Mouse (Mus musculus) lung, postnatal 0 days (tissue): Measurements from ENCODE around the gene Camta1. TPM values are rescaled to one million over a fixed set of nuclear protein-coding genes. Genes with fewer than 3 reads are reported as not detected.

Experiments
- ATAC-seq: fragments of 200-750 bp; cut with Nextera tagmentation; 2 replicates; pipeline ENCODE4 v1.8.0; 2017; ENCODE audit warnings: moderate library complexity
- DNase-seq: peaks from one replicate; pipeline ENCODE4 v3.0.0-alpha.2; 2016; ENCODE audit warnings: low spot score
- H3K27ac ChIP-seq: fragments of 300-500 bp; sonication (generic); 2 replicates; pipeline ENCODE4 v1.5.1; 2014; ENCODE audit warnings: antibody characterized with exemption, mild to moderate bottlenecking, low read length, mixed read lengths
- H3K27me3 ChIP-seq: fragments of 300-500 bp; sonication (generic); replicated peaks from 2 replicates; pipeline ENCODE4 v1.6.1; 2014; ENCODE audit warnings: low read length, mixed read lengths; ENCODE audit not compliant: insufficient read depth
- H3K36me3 ChIP-seq: fragments of 300-500 bp; sonication (generic); 2 replicates; pipeline ENCODE4 v1.6.1; 2014; ENCODE audit warnings: low read length, mixed read lengths; ENCODE audit not compliant: insufficient read depth
- H3K4me1 ChIP-seq: fragments of 300-500 bp; sonication (generic); 2 replicates; pipeline ENCODE4 v1.6.1; 2014; ENCODE audit warnings: antibody characterized with exemption, low read depth, low read length, mixed read lengths; ENCODE audit not compliant: insufficient read depth
- H3K4me2 ChIP-seq: fragments of 300-500 bp; sonication (generic); replicated peaks from 2 replicates; pipeline ENCODE4 v1.6.1; 2014; ENCODE audit warnings: low read depth, mild to moderate bottlenecking, low read length, moderate library complexity, mixed read lengths
- H3K4me3 ChIP-seq: fragments of 300-500 bp; sonication (generic); 2 replicates; pipeline ENCODE4 v1.5.1; 2014; ENCODE audit warnings: low read depth, low read length
- H3K9ac ChIP-seq: fragments of 300-500 bp; sonication (generic); replicated peaks from 2 replicates; pipeline ENCODE4 v1.6.1; 2014; ENCODE audit warnings: low read depth, mild to moderate bottlenecking
- H3K9me3 ChIP-seq: fragments of 300-500 bp; sonication (generic); 2 replicates; pipeline ENCODE4 v1.6.1; 2016; ENCODE audit warnings: low read length, mixed read lengths
- CTCF ChIP-seq: IDR thresholded peaks from 2 replicates; pipeline ENCODE4 v1.5.1; 2016; ENCODE audit warnings: antibody characterized with exemption, mild to moderate bottlenecking
- EP300 ChIP-seq: IDR thresholded peaks from 2 replicates; pipeline ENCODE4 v1.6.1; 2016; ENCODE audit warnings: antibody characterized with exemption, mild to moderate bottlenecking, control low read depth
- WGBS: fragments of 180-500 bp; shearing (Covaris S2); extraction: QIAGEN DNeasy Blood & Tissue Kit; methylation state at CpG from one replicate; pipeline ENCODE4 v1.1.7; 2014; 5-methylcytosine and 5-hydroxymethylcytosine counted together
- polyA plus RNA-seq: library from polyadenylated mRNA; unstranded; fragments of >200 nt; fragmentation: Nextera tagmentation; extraction: Ambion mirVana; gene quantifications from 2 replicates; pipeline ENCODE4 v1.2.1, GENCODE M21; 2015

The Camta1 gene
- polyA plus RNA-seq, 1 experiment from 2014 or later: 86.4 TPM

DNA sequence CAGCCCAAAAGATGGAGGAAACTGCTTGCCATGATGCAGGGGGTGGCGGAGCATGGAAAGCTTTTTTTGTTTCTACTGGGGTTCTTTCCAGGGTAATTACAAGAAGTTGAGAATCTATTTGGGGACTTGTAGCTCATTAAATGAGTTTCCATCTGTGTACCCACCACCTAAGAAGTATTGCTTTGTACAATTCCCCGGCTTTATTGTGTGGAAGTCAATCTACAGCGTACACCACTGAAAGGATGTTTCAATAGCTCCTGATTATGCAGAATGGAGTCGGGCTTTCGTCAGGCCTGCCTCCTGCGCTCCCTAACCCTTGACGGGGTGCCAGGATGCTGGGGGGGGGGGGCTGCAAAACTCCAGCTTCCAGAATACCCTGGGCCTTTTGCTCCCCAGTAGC lies 167.1 kb downstream of the Camta1 start:
- no peak for DNase-seq
- no peaks in the 10 kb centered on the region for H3K27me3 ChIP-seq
- H3K9me3 ChIP-seq: no peaks in the 10 kb centered on the region
- H3K4me1 ChIP-seq: no peaks in the 10 kb centered on the region
- no peak overlapping the region for H3K9ac ChIP-seq
- ATAC-seq: no peak
- H3K4me3 ChIP-seq: no peak overlapping the region
- no peak overlapping the region for H3K4me2 ChIP-seq
- H3K36me3 ChIP-seq: no peaks in the 10 kb centered on the region
- no peak for TF ChIP-seq EP300
- TF ChIP-seq CTCF: no peak
- 85% methylated on average over 7 of the region's 7 CpGs for WGBS
- no peak overlapping the region for H3K27ac ChIP-seq

DNA sequence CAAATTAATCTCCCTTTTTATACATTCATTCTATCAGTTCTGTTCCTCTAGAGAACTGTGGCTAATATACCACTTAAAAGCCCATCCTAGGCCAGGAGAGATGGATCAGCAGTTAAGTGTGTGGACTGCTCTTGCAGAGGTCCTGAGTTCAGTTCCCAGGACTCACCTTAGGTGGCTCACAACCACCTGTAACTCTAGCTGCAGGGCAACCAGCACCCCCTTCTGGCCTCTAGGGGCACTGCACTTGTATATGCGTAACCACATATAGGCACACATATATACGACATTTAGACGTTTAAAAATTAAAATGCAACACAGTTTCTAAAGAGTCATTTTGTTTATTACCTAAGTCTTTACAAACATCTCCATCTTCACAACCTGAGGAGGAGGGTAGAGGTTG lies 167.6 kb downstream of the Camta1 start:
- H3K27ac ChIP-seq: no peak overlapping the region
- no peak overlapping the region for H3K4me2 ChIP-seq
- no peak overlapping the region for H3K4me3 ChIP-seq
- no peaks in the 10 kb centered on the region for H3K9me3 ChIP-seq
- 94% methylated on average over 3 of the region's 3 CpGs for WGBS
- no peaks in the 10 kb centered on the region for H3K4me1 ChIP-seq
- TF ChIP-seq EP300 (no peak), CTCF (peak; percentile 30)
- H3K36me3 ChIP-seq: no peaks in the 10 kb centered on the region
- no peak overlapping the region for H3K9ac ChIP-seq
- no peaks in the 10 kb centered on the region for H3K27me3 ChIP-seq
- DNase-seq (no peak), ATAC-seq (no peak)

DNA sequence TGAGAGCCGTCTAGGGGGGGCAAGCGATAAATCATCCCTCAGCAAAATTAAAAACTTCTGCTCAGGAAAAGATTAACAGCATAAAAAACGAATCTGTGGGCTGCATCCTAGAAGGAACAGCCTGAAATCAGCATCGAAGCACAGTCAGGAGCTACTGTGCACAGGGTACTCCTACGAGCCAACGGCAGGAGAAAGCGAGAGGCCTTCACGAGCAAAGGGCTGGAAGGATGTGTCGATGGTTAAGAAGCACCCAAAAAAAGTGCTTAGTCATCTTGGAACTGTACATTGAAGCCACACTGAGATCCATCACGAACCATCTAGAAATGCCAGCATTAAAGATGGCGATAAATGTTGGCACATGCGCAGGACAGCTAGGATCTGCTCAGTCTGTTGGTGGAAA lies 171.6 kb downstream of the Camta1 start:
- 77% methylated on average over 12 of the region's 12 CpGs for WGBS
- ATAC-seq (no peak), DNase-seq (no peak)
- Histone ChIP-seq H3K9ac (no peak overlapping the region), H3K4me1 (no peaks in the 10 kb centered on the region), H3K4me3 (no peak overlapping the region), H3K36me3 (no peaks in the 10 kb centered on the region), H3K9me3 (no peaks in the 10 kb centered on the region), H3K27me3 (no peaks in the 10 kb centered on the region), H3K4me2 (no peak overlapping the region), H3K27ac (no peak overlapping the region)
- no peak for TF ChIP-seq CTCF

DNA sequence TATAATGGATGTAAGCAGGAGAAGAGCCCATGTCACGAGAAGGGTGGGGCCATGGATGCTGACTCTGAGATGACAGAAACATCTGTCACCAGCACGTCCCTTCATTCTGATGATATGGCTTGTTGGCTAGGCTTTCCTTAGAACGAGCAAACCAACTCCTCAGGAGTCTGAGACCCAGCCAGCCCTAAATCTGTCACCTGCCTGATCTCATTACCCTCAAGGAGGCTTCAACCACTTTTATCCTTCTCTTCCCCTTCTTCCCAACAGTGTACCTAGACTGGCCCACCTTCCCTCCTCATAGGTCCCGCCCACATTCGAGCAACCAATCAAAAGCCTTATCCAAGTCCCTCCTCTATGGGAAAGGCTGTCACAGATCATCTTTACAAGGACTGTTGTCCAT lies 173.5 kb downstream of the Camta1 start:
- no peak overlapping the region for H3K9ac ChIP-seq
- no peaks in the 10 kb centered on the region for H3K4me1 ChIP-seq
- H3K4me3 ChIP-seq: no peak overlapping the region
- H3K27ac ChIP-seq: no peak overlapping the region
- 86% methylated on average over 5 of the region's 5 CpGs for WGBS
- no peaks in the 10 kb centered on the region for H3K27me3 ChIP-seq
- H3K36me3 ChIP-seq: no peaks in the 10 kb centered on the region
- H3K9me3 ChIP-seq: no peaks in the 10 kb centered on the region
- H3K4me2 ChIP-seq: no peak overlapping the region
- no peak for DNase-seq
- ATAC-seq: no peak
- TF ChIP-seq CTCF: no peak
- TF ChIP-seq EP300: no peak

DNA sequence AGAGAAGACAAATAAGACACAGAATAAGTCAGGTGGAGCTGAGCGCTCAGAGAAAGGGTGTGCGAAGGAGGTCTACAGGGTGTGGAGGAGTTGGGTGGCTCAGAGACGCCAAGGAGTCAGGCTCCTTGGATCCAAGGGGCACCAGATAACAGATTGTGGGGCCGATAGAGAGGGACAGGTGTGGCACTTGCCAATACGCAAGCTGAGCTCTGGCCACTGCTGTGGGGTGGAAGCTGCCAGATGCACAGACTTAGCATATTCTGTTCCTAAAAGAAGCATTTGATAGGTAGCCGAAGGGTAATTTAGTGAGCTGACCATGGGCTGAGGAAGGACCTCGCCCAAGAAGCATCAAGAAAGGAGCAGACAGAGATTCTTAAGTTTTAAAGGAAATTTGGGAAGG lies 177.1 kb downstream of the Camta1 start:
- Histone ChIP-seq H3K27me3 (no peaks in the 10 kb centered on the region), H3K36me3 (no peaks in the 10 kb centered on the region), H3K9ac (no peak overlapping the region), H3K4me1 (no peaks in the 10 kb centered on the region), H3K9me3 (no peaks in the 10 kb centered on the region), H3K27ac (no peak overlapping the region), H3K4me3 (no peak overlapping the region), H3K4me2 (no peak overlapping the region)
- TF ChIP-seq CTCF (no peak), EP300 (no peak)
- ATAC-seq (no peak), DNase-seq (no peak)
- 78% methylated on average over 7 of the region's 7 CpGs for WGBS

DNA sequence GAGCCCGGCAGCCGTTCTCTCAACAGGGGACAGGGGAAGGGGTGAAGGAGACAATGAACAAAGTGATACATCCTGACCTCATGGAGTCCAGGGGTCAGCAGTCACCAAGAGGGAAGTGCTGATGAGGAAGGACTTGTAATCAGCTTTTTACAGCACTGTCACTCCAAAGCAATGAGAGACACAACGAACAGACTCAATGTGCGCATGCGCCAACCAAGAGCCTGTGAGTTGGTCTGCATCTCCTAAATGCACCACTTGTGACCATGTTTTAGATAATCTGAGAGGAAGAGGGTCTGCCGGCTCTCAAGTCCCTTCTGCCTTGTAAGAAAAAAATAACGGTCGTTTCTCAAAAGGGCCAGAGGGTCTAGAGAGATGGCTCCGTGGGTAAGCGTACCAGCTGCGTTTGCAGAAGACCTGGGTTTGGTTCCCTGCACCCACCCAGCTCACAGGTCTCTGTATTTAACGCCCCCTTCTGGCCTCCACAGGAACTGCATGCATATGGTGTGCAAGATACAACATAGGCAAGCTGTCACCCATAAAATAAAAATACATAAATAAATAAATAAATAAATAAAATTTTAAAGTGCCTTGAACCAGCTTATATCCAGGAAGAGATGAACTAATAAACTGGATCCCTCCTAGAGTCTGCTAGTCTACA lies 178.7 kb downstream of the Camta1 start:
- 80% methylated on average over 12 of the region's 12 CpGs for WGBS
- no peak for ATAC-seq
- no peaks in the 10 kb centered on the region for H3K4me1 ChIP-seq
- DNase-seq: no peak
- H3K36me3 ChIP-seq: no peaks in the 10 kb centered on the region
- no peak overlapping the region for H3K27ac ChIP-seq
- H3K27me3 ChIP-seq: no peaks in the 10 kb centered on the region
- no peak for TF ChIP-seq EP300
- peak; percentile 21 for TF ChIP-seq CTCF
- H3K4me3 ChIP-seq: no peak overlapping the region
- H3K9ac ChIP-seq: no peak overlapping the region
- H3K4me2 ChIP-seq: no peak overlapping the region
- no peaks in the 10 kb centered on the region; the same call in 1 of the 2 replicates for H3K9me3 ChIP-seq

DNA sequence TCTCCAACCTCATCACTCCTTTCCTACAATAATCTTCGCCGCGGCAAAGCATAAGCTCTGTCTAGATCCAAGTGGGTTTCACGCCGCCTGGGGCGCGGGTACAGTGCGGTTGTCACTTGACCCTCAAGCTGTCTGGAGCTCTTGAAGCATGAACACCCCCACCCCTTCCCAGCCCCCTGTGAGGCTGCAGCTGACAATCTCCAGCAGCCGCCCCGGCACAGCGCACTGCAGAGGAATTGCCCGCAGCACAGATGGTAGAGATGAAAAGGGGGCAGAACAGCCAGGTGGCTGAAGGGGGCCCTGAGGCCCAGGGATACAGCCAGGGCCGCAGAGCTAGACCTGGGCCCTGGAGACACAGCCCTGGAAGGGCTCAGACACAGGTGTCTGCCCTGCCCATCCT lies 189.2 kb downstream of the Camta1 start:
- 81% methylated on average over 13 of the region's 13 CpGs for WGBS
- H3K27ac ChIP-seq: no peak overlapping the region
- H3K4me2 ChIP-seq: no peak overlapping the region
- no peak overlapping the region for H3K4me3 ChIP-seq
- H3K9me3 ChIP-seq: no peaks in the 10 kb centered on the region
- no peaks in the 10 kb centered on the region for H3K27me3 ChIP-seq
- H3K9ac ChIP-seq: no peak overlapping the region
- TF ChIP-seq CTCF (no peak), EP300 (no peak)
- H3K36me3 ChIP-seq: no peaks in the 10 kb centered on the region
- ATAC-seq (no peak), DNase-seq (no peak)
- no peaks in the 10 kb centered on the region for H3K4me1 ChIP-seq
